Mouse (Mus musculus) neural tube, embryonic 15.5 days (tissue): ENCODE measurements at regions not wholly inside any gene's neighbourhood (a gene's known extent, or its start where the extent isn't known, plus 50 kb on each side); places are given as distances from the start of the nearest gene placed in this dataset.
A peak's percentile ranks its signal among the peaks of the same experiment; 100 is the strongest.

Source experiments
- ATAC-seq: fragments of 200-750 bp; cut with Nextera tagmentation; 2 replicates; pipeline ENCODE4 v1.8.0; 2017; ENCODE audit warnings: mild to moderate bottlenecking, moderate TSS enrichment, moderate library complexity; ENCODE audit not compliant: low FRiP score
- H3K27ac ChIP-seq: fragments of 300-500 bp; sonication (generic); replicated peaks from 2 replicates; pipeline ENCODE4 v1.5.1; 2015; ENCODE audit warnings: mild to moderate bottlenecking, inconsistent platforms
- H3K27me3 ChIP-seq: fragments of 300-500 bp; sonication (generic); replicated peaks from 2 replicates; pipeline ENCODE4 v1.6.1; 2015; ENCODE audit warnings: inconsistent platforms
- H3K36me3 ChIP-seq: fragments of 300-500 bp; sonication (generic); 2 replicates; pipeline ENCODE4 v1.6.1; 2015; ENCODE audit warnings: inconsistent platforms
- H3K4me1 ChIP-seq: fragments of 300-500 bp; sonication (generic); 2 replicates; pipeline ENCODE4 v1.6.1; 2015; ENCODE audit warnings: inconsistent platforms
- H3K4me2 ChIP-seq: fragments of 300-500 bp; sonication (generic); 2 replicates; pipeline ENCODE4 v1.6.1; 2015; ENCODE audit warnings: inconsistent platforms, mild to moderate bottlenecking, moderate library complexity
- H3K4me3 ChIP-seq: fragments of 300-500 bp; sonication (generic); replicated peaks from 2 replicates; pipeline ENCODE4 v1.5.1; 2015; ENCODE audit warnings: mild to moderate bottlenecking, inconsistent platforms
- H3K9ac ChIP-seq: fragments of 300-500 bp; sonication (generic); replicated peaks from 2 replicates; pipeline ENCODE4 v1.6.1; 2015; ENCODE audit warnings: mild to moderate bottlenecking, inconsistent platforms
- H3K9me3 ChIP-seq: fragments of 300-500 bp; sonication (generic); replicated peaks from 2 replicates; pipeline ENCODE4 v1.6.1; 2016; ENCODE audit warnings: inconsistent platforms
- WGBS: fragments of 180-500 bp; shearing (Covaris S2); methylation state at CpG from one replicate; pipeline ENCODE4 v1.1.7; 2015; ENCODE audit warnings: mixed read lengths; 5-methylcytosine and 5-hydroxymethylcytosine counted together

DNA sequence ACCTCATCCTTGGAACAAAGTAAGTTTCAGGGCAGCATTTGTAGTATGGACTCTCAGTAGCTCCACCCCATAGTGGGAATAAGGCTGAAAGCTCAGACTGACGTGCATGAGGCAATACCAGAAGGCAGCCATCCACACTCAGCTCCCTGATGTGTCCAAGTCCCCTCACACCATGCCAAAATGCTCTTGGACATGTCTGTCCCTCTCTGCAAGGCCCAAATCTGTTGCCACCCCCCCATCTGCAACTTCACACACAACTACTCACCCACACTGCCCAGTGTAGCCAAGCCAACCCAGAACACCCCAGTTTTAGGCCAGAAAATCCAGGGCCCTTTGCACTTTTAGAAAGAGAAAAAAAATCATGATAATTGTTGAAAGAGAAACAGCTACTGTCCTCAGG lies 498.1 kb upstream of the Kdm8 start:
- Histone ChIP-seq H3K4me1 (no peaks in the 10 kb centered on the region), H3K9ac (no peak overlapping the region), H3K27ac (no peak overlapping the region), H3K36me3 (no peaks in the 10 kb centered on the region), H3K27me3 (no peaks in the 10 kb centered on the region), H3K4me2 (no peak overlapping the region), H3K4me3 (no peak overlapping the region), H3K9me3 (0 out of 2 replicates have a peak, but pooled peaks cover 3% of the 10 kb centered on the region)
- 72% methylated on average over 1 of the region's 1 CpGs for WGBS
- ATAC-seq: no peak

DNA sequence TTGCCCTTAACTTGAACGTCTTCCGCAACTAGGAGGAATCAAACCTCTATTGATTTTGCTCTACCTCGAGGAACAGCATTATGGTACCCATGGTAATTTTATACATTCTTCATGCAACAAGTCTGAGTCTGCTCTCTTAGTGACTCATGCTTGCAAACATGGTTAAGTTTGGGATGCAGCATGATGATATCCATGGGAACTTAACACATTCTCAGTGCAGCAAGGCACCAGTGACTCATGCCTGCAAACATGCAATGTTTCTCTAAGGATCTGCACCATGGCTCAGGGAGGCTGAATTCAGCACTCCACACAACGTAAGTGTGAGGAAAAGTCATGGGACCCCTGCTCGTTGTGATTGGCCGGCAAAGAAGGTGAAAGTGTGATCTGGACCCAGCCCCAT lies 487.1 kb upstream of the Kdm8 start:
- Histone ChIP-seq H3K4me2 (no peak overlapping the region), H3K4me3 (no peak overlapping the region), H3K27me3 (no peaks in the 10 kb centered on the region), H3K36me3 (no peaks in the 10 kb centered on the region), H3K9me3 (no peaks in the 10 kb centered on the region), H3K4me1 (no peaks in the 10 kb centered on the region), H3K9ac (no peak overlapping the region), H3K27ac (no peak overlapping the region)
- no peak for ATAC-seq
- 86% methylated on average over 6 of the region's 6 CpGs for WGBS

DNA sequence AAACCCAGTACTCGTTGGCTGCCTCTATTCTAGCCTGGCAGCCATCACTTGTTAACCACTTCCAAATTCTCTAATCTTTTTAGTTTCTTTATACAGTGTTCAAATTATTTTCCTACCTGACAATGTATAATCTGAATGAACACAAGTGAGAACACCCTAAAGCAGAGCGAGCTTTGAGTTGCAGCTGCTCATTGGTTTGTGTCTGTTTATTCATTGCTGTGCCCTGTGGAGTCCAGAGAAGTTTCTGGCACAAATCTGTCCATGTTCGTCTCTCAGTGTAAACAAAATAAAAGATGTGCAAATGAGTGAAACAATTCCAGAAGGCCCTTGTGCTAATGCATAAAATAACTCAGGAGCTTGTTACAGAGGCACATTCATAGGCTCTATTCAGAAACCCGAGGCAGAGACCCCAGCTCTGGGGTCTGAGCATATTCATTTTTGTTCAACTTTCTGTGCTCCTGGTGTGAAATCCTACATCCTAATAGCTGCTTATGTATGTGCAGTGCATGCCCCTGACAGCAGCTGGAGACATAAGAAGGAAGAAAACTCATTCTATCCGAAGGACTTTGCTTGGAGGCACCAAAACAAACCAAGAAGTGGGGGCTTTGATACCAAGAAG lies 469.5 kb upstream of the Kdm8 start:
- no peaks in the 10 kb centered on the region for H3K27me3 ChIP-seq
- no peak for ATAC-seq
- no peaks in the 10 kb centered on the region for H3K4me1 ChIP-seq
- no peak overlapping the region for H3K4me3 ChIP-seq
- no peak overlapping the region for H3K4me2 ChIP-seq
- 59% methylated on average over 5 of the region's 5 CpGs for WGBS
- H3K27ac ChIP-seq: no peak overlapping the region
- no peaks in the 10 kb centered on the region for H3K9me3 ChIP-seq
- H3K36me3 ChIP-seq: no peaks in the 10 kb centered on the region
- no peak overlapping the region for H3K9ac ChIP-seq

DNA sequence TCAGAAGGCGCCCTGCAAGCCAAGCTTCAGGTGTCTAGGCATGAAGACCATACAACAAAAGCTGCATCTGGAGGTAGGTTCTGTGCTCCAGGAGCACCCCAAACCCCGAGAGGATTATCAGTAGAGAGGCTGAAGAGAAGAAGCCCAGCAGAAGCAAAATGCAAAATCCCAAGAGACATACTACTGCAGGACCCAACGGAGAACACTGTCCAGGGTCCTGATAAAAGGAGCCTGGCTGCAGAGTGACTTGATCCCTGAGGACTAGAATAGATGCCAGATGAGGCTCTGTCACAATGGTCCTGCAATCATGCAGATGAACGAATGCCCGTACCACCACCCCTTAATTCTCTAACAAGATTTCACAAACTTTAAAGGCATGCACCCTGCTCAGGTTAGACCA lies 455.0 kb upstream of the Kdm8 start:
- Histone ChIP-seq H3K9me3 (no peaks in the 10 kb centered on the region), H3K9ac (no peak overlapping the region), H3K4me2 (no peak overlapping the region), H3K36me3 (no peaks in the 10 kb centered on the region), H3K27me3 (no peaks in the 10 kb centered on the region), H3K4me3 (no peak overlapping the region), H3K4me1 (peaks cover 7% of the 10 kb centered on the region), H3K27ac (no peak overlapping the region)
- no peak for ATAC-seq
- 70% methylated on average over 5 of the region's 5 CpGs for WGBS

DNA sequence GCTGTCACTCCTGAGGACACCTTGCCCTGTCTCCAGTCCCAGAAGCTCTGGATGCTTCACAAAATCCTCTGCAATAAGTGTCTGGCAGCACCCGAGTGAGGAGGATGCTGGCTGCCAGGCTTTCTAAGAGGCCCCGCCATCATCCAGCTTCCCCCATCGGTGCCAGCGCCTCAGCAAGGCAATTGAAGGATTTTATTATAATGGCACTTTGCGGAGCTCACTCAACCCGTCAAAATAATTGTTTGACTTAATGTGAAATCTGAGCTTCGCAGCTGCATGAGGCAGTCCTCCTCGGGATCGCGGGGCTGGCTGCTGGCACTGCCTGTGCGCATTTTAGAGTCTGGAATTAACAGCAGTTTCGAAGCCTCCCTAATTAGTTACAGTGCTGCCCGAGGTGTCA lies 453.8 kb upstream of the Kdm8 start:
- H3K9me3 ChIP-seq: no peaks in the 10 kb centered on the region
- H3K4me2 ChIP-seq: peak overlapping the region; percentile 50
- H3K4me3 ChIP-seq: no peak overlapping the region
- H3K27me3 ChIP-seq: no peaks in the 10 kb centered on the region
- H3K9ac ChIP-seq: no peak overlapping the region
- H3K27ac ChIP-seq: peak overlapping the region; percentile 48; the same call in 1 of the 2 replicates
- H3K4me1 ChIP-seq: peaks cover 7% of the 10 kb centered on the region
- no peaks in the 10 kb centered on the region for H3K36me3 ChIP-seq
- ATAC-seq: peak; percentile 57; the same call in 1 of the 2 replicates
- WGBS: 17% methylated on average over 13 of the region's 13 CpGs

DNA sequence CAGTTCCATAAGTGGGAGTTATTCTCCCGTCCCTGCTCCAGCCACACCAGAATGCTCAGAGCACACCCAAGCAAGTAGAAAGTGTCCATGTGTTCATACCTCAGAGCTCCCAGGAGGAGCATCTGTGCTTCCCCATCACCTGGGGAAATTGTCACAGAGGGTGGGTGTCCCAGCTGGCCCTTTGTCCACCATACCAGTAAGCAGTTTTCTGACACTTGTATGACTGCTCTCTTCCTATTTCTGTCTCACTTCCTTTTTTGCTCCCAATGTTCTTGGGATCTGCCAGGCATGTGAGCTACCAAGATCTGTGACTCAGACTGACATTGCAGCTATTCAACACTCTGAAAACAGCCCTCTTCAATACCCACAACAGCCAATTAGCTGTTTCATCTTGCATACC lies 447.9 kb upstream of the Kdm8 start:
- Histone ChIP-seq H3K27ac (no peak overlapping the region), H3K9me3 (no peaks in the 10 kb centered on the region), H3K4me1 (no peaks in the 10 kb centered on the region), H3K4me3 (no peak overlapping the region), H3K4me2 (no peak overlapping the region), H3K27me3 (no peaks in the 10 kb centered on the region), H3K9ac (no peak overlapping the region), H3K36me3 (no peaks in the 10 kb centered on the region)
- no peak for ATAC-seq
- 91% methylated on average over 1 of the region's 1 CpGs for WGBS

DNA sequence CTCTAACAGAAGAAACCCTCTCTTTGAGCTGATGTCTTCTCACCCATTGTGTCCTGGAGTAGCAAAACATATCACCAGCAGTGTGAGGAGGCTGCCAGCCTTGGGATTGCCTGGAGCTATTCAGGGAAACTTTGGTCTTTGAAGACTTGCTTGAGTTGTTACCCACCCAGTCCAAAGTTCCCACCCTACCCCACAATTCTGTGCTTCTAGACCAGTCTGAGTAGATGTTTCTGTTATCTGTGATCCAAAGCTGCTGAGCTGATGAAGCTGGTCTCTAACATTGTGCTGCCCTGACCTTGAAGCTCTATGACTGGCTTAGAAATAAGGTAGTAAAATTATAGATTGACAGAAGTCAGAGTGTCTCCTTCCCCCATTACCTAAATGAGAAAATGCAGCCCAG lies 443.8 kb upstream of the Kdm8 start:
- H3K4me2 ChIP-seq: no peak overlapping the region
- no peak overlapping the region for H3K4me3 ChIP-seq
- H3K36me3 ChIP-seq: no peaks in the 10 kb centered on the region
- H3K27ac ChIP-seq: no peak overlapping the region
- no peak for ATAC-seq
- H3K27me3 ChIP-seq: no peaks in the 10 kb centered on the region
- no peak overlapping the region for H3K9ac ChIP-seq
- no peaks in the 10 kb centered on the region for H3K4me1 ChIP-seq
- H3K9me3 ChIP-seq: no peaks in the 10 kb centered on the region

DNA sequence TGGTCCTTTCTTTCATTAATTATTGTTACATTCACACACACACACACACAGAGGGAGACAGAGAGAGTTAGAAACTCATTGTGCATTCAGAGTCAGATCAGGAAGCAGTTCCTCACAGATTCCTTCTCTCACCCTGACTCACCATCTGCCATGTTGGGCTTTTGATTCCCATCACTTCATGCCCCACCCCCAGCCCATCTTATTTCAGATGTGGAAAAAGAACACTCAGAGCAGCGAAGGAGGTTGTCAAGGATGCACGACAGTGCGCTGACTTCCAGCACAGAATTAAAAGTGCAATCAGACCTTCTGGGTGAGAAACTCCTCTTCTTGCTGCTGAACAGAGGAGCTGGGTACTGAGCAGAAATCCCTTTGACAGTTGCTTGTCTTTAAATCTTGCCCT lies 438.8 kb upstream of the Kdm8 start:
- Histone ChIP-seq H3K36me3 (no peaks in the 10 kb centered on the region), H3K4me1 (no peaks in the 10 kb centered on the region), H3K27ac (no peak overlapping the region), H3K4me2 (no peak overlapping the region), H3K4me3 (no peak overlapping the region), H3K27me3 (no peaks in the 10 kb centered on the region), H3K9ac (no peak overlapping the region), H3K9me3 (no peaks in the 10 kb centered on the region)
- no peak for ATAC-seq
- 61% methylated on average over 3 of the region's 3 CpGs for WGBS

DNA sequence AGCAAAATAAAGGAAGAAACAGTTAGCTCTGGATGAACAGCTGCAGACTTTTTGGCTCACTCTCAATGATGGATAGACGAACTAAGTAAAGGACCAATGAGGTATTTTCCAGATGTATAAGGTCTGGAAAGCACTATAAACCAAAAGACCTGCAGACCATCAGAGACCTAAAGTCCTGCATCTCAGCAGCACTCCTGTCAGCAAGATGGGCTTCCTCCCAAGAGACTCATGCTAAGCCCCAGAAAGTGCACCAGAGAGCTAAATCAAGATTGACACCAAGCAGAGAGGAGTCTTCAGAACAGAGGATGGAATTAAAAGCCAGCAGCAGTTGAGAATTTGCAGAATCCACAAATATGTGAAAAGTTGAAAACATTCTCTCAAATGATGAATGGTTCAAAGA lies 425.2 kb upstream of the Kdm8 start:
- H3K4me3 ChIP-seq: no peak overlapping the region
- no peaks in the 10 kb centered on the region for H3K4me1 ChIP-seq
- H3K9ac ChIP-seq: no peak overlapping the region
- H3K27me3 ChIP-seq: no peaks in the 10 kb centered on the region
- H3K27ac ChIP-seq: no peak overlapping the region
- H3K9me3 ChIP-seq: no peaks in the 10 kb centered on the region
- 67% methylated on average over 1 of the region's 1 CpGs for WGBS
- H3K36me3 ChIP-seq: no peaks in the 10 kb centered on the region
- ATAC-seq: no peak
- no peak overlapping the region for H3K4me2 ChIP-seq

DNA sequence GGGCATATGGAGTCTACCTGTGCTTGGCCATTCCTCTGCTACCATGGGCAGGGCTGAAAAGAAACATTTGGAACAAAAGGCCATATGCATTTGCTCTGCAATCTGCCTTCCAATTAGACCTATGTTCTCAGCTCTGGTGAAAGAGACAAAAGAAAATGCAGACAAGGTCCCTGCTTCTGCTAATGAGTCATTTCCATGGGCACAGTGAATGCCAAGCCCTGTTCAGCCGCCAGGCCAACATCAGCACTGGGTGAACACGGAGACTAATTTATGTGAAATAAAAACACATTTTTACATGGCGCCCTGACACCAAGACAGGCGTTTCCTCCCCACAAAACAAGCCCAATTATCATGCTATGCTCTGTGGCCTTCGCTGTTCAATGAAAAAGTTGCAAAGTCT lies 419.5 kb upstream of the Kdm8 start:
- H3K4me3 ChIP-seq: no peak overlapping the region
- H3K4me2 ChIP-seq: no peak overlapping the region
- H3K4me1 ChIP-seq: no peaks in the 10 kb centered on the region
- no peak for ATAC-seq
- no peaks in the 10 kb centered on the region for H3K27me3 ChIP-seq
- no peaks in the 10 kb centered on the region for H3K9me3 ChIP-seq
- no peak overlapping the region for H3K27ac ChIP-seq
- WGBS: 82% methylated on average over 5 of the region's 5 CpGs
- H3K9ac ChIP-seq: no peak overlapping the region
- H3K36me3 ChIP-seq: no peaks in the 10 kb centered on the region

DNA sequence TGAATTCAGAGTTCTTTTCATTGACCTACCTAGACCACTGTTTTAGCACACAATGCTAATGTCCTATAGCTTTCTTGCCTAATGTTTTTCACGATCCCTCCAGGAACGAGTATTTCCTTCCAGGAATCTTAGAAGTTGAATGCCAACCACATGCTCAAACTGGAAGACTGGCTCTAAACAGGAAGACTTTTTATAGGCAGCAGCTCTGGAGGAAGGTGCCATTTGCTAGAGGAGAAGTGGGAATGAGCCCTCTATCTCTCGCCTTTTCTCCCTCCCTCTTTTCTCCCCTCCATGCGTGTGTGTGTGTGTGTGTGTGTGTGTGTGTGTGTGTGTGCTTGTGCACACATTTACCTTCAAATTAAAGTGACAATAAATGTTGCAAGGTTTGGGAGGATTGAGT lies 410.7 kb upstream of the Kdm8 start:
- Histone ChIP-seq H3K27me3 (no peaks in the 10 kb centered on the region), H3K9me3 (no peaks in the 10 kb centered on the region), H3K36me3 (no peaks in the 10 kb centered on the region), H3K27ac (no peak overlapping the region), H3K4me3 (no peak overlapping the region), H3K9ac (no peak overlapping the region), H3K4me1 (peaks cover 10% of the 10 kb centered on the region; the same call in 1 of the 2 replicates), H3K4me2 (no peak overlapping the region)
- no peak for ATAC-seq
- WGBS: 73% methylated on average over 4 of the region's 4 CpGs

DNA sequence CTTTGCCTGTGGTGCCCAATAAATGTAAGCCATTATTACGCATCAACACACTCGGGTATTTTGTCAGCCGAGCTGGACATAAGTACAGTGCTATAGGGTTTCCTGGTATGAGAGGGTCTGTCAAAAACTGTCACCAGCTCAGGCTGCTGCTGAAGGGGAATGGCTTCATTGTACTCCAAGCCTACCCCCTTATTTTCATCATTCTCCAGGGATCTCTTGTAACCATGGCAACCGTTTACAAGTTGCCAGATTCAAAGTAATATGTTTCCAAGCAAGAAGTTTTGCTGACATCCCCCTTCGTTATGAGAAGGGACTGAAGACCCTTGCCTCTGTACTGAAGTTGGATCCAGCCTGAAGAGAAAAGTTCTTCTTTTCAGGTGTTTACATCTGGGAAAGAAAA lies 410.3 kb upstream of the Kdm8 start:
- Histone ChIP-seq H3K4me1 (peaks cover 10% of the 10 kb centered on the region; the same call in 1 of the 2 replicates), H3K4me2 (no peak overlapping the region), H3K9ac (no peak overlapping the region), H3K36me3 (no peaks in the 10 kb centered on the region), H3K4me3 (no peak overlapping the region), H3K9me3 (no peaks in the 10 kb centered on the region), H3K27me3 (no peaks in the 10 kb centered on the region), H3K27ac (no peak overlapping the region)
- ATAC-seq: no peak
- WGBS: 70% methylated on average over 5 of the region's 5 CpGs
